Mouse (Mus musculus): ENCODE data around the gene Map6d1.

- TF ChIP-seq CTCF (conservative IDR thresholded peaks at IDR 0.05 in 1 of 2, IDR thresholded peaks at IDR 0.05 in 1 of 2; ENCODE audit: low read depth in 2 of 2, low read length in 2 of 2) (no peak), POLR2A (IDR thresholded peaks at IDR 0.05; ENCODE audit: low read depth, low read length) (no peak), USF1 (IDR thresholded peaks at IDR 0.05; ENCODE audit: low read depth, low read length) (no peak), HCFC1 (IDR thresholded peaks at IDR 0.05; ENCODE audit: low read depth, low read length) (no peak), POLR2AphosphoS2 (IDR thresholded peaks at IDR 0.05; ENCODE audit: low read depth, low read length) (no peak), TCF12 (IDR thresholded peaks at IDR 0.05; ENCODE audit: low read depth, low read length) (no peak), ZNF384 (IDR thresholded peaks at IDR 0.05; ENCODE audit: low read depth, low read length) (no peak)
These were observed 49.8 kb downstream of the Map6d1 start for GRCm38 (mm10) chr16:20191161-20191882.

Data from CH12.LX (cell line).